Comparison of ENCODE assay signal across 16 mouse cellular contexts in the genomic region with DNA sequence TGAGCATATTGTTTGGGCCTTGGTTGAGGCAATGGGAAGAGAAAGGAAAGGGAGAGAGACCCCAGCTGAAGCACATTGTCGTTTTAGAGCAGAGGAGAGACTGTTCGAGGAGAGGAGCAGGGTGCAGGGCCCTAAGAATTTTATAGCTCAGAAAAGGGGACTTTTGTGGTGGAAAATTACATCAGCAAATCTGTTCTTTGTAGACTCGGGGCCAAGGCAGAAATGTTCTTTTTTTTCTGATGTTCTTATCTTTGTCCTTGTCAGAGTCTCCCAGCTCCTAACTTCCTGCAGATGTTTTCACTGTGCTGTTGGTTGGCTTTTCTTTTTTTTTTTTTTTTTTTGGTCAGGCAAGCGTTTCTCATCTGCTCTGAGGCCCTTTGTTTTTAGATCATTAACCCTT. TPM values are rescaled to one million over a fixed set of nuclear protein-coding genes. Genes with fewer than 3 reads are reported as not detected.
A peak's percentile ranks its signal among the peaks of the same experiment; 100 is the strongest.
DNase-seq lines count a peak whose midpoint lies in the region; ATAC-seq and TF ChIP-seq lines count a peak whose summit lies in the region.
"Had no signal": no experiment of that assay in that cellular context is flagged by ENCODE, and none has a peak within 500 bp of the region (broad histone marks: within the 10 kb centered on the region; RNA-seq: fewer than 3 reads in every experiment).

No protein-coding gene starts in this region.

- H3K27me3 ChIP-seq in kidney, embryonic 15.5 days = no peaks in the 10 kb centered on the region
- no peaks in the 10 kb centered on the region for H3K27me3 ChIP-seq in hindbrain, postnatal 0 days (ENCODE audit: insufficient read depth, low read length)
- no peaks in the 10 kb centered on the region for H3K27me3 ChIP-seq in hindbrain, embryonic 16.5 days (replicated peaks; ENCODE audit: control insufficient read depth, insufficient read depth, low read length)
- H3K27me3 ChIP-seq: hindbrain, embryonic 15.5 days; liver, embryonic 15.5 days; Patski had no signal

- no peak overlapping the region for H3K4me2 ChIP-seq in kidney, embryonic 15.5 days
- no peak overlapping the region for H3K4me2 ChIP-seq in hindbrain, postnatal 0 days (ENCODE audit: low read depth, low read length)
- no peak overlapping the region for H3K4me2 ChIP-seq in hindbrain, embryonic 16.5 days (ENCODE audit: low read length)
- H3K4me2 ChIP-seq: hindbrain, embryonic 15.5 days; liver, embryonic 15.5 days had no signal

- peak overlapping the region; percentile 48; the same call in 1 of the 2 replicates for H3K27ac ChIP-seq in kidney, embryonic 15.5 days
- no peak overlapping the region for H3K27ac ChIP-seq in hindbrain, postnatal 0 days
- no peak overlapping the region for H3K27ac ChIP-seq in hindbrain, embryonic 16.5 days (ENCODE audit: low read depth, low read length)
- H3K27ac ChIP-seq: gastrocnemius, adult 2 months; hindbrain, embryonic 15.5 days; liver, embryonic 15.5 days had no signal

- H3K4me1 ChIP-seq in kidney, embryonic 15.5 days = 0 out of 2 replicates have a peak, but pooled peaks cover 10% of the 10 kb centered on the region
- H3K4me1 ChIP-seq in hindbrain, postnatal 0 days (ENCODE audit: insufficient read depth, low read length) = no peaks in the 10 kb centered on the region
- H3K4me1 ChIP-seq in hindbrain, embryonic 16.5 days (ENCODE audit: control insufficient read depth, insufficient read depth, low read depth, low read length) = no peaks in the 10 kb centered on the region
- H3K4me1 ChIP-seq: hindbrain, embryonic 15.5 days; liver, embryonic 15.5 days had no signal

- ATAC-seq in kidney, embryonic 15.5 days (replicated peaks; ENCODE audit: low FRiP score) = no peak
- ATAC-seq in hindbrain, postnatal 0 days = no peak
- no peak for ATAC-seq in hindbrain, embryonic 16.5 days
- ATAC-seq: forebrain, embryonic 14.5 days; Patski had no signal

- no peak for TF ChIP-seq CTCF in hindbrain, postnatal 0 days (IDR thresholded peaks at IDR 0.05; ENCODE audit: low read depth)

- no peak overlapping the region for H3K9ac ChIP-seq in kidney, embryonic 15.5 days
- no peak overlapping the region for H3K9ac ChIP-seq in hindbrain, postnatal 0 days (replicated peaks; ENCODE audit: low read length)
- no peak overlapping the region for H3K9ac ChIP-seq in hindbrain, embryonic 16.5 days (ENCODE audit: low read depth, low read length)
- H3K9ac ChIP-seq: hindbrain, embryonic 15.5 days; liver, embryonic 15.5 days had no signal

- no peak for DNase-seq in kidney, adult 8-10 months
- DNase-seq in MEL-GATA-1-ER (ENCODE audit: extremely low read depth, low read depth) = peak; percentile 42
- peak; percentile 46 to 56 for DNase-seq in heart, adult 9 months (ENCODE audit: low spot score in 2 of 2)
- DNase-seq in kidney, postnatal 14 days = peak; percentile 27
- DNase-seq in hindbrain, postnatal 0 days (ENCODE audit: low spot score) = no peak
- no peak for DNase-seq in cerebellum, postnatal 36 days
- DNase-seq: cerebellum, adult 11-12 months; gastrocnemius, adult 2 months; left cerebral cortex, postnatal 4 days; spleen, adult 18-20 months had no signal

- no peaks in the 10 kb centered on the region for H3K9me3 ChIP-seq in kidney, embryonic 15.5 days (replicated peaks)
- no peaks in the 10 kb centered on the region for H3K9me3 ChIP-seq in hindbrain, postnatal 0 days (ENCODE audit: low read length)
- no peaks in the 10 kb centered on the region for H3K9me3 ChIP-seq in hindbrain, embryonic 16.5 days (ENCODE audit: control insufficient read depth, low read length)
- H3K9me3 ChIP-seq: hindbrain, embryonic 15.5 days; liver, embryonic 15.5 days had no signal

- WGBS in kidney, embryonic 15.5 days = 21% methylated on average over 4 of the region's 4 CpGs
- WGBS in hindbrain, postnatal 0 days = 54% methylated on average over 4 of the region's 4 CpGs
- 58% methylated on average over 4 of the region's 4 CpGs for WGBS in hindbrain, embryonic 16.5 days

- peaks cover 14% of the 10 kb centered on the region; the same call in 1 of the 2 replicates for H3K36me3 ChIP-seq in kidney, embryonic 15.5 days
- 0 out of 2 replicates have a peak, but pooled peaks cover 4% of the 10 kb centered on the region for H3K36me3 ChIP-seq in hindbrain, postnatal 0 days (ENCODE audit: insufficient read depth, low read length)
- peaks cover 4% of the 10 kb centered on the region; the same call in 1 of the 2 replicates for H3K36me3 ChIP-seq in hindbrain, embryonic 16.5 days (ENCODE audit: control insufficient read depth, insufficient read depth, low read length)
- H3K36me3 ChIP-seq: liver, embryonic 15.5 days had no signal

- H3K4me3 ChIP-seq in kidney, embryonic 15.5 days (replicated peaks) = no peak overlapping the region
- no peak overlapping the region for H3K4me3 ChIP-seq in hindbrain, postnatal 0 days (ENCODE audit: low read length)
- H3K4me3 ChIP-seq in hindbrain, embryonic 16.5 days (ENCODE audit: low read length) = no peak overlapping the region
- H3K4me3 ChIP-seq: gastrocnemius, adult 2 months; hindbrain, embryonic 15.5 days; liver, embryonic 15.5 days had no signal

RNA-seq across cellular contexts. Expression of gene Tfdp2, which starts 37.6 kb away (rescaled TPM):
- 45.4 and 48.9 TPM in 2 replicates for polyA plus RNA-seq in kidney, embryonic 15.5 days (2015; fragmentation: Nextera tagmentation; extraction: Ambion mirVana)
- total RNA-seq in hindbrain, postnatal 0 days (2014; rRNA removed) = 15.6 and 32.1 TPM in 2 replicates
- 19.6 and 21.1 TPM in 2 replicates for polyA plus RNA-seq in hindbrain, postnatal 0 days (2015; fragmentation: Nextera tagmentation; extraction: Ambion mirVana)
- 14.9 and 17.1 TPM in 2 replicates for polyA plus RNA-seq in hindbrain, embryonic 16.5 days (2015; fragmentation: Nextera tagmentation; extraction: Ambion mirVana)

RNA-seq across cellular contexts. Expression of gene Gk5, which starts 39.3 kb away (rescaled TPM):
- 5.5 and 5.7 TPM in 2 replicates for polyA plus RNA-seq in kidney, embryonic 15.5 days (2015; fragmentation: Nextera tagmentation; extraction: Ambion mirVana)
- total RNA-seq in hindbrain, postnatal 0 days (2014; rRNA removed) = 3.7 and 6.0 TPM in 2 replicates
- polyA plus RNA-seq in hindbrain, postnatal 0 days (2015; fragmentation: Nextera tagmentation; extraction: Ambion mirVana) = 2.1 and 2.7 TPM in 2 replicates
- 2.7 and 3.0 TPM in 2 replicates for polyA plus RNA-seq in hindbrain, embryonic 16.5 days (2015; fragmentation: Nextera tagmentation; extraction: Ambion mirVana)

Comparison
In these comparisons a context has a peak if more than half of its experiments do, and no peak if none do; other contexts are left out.
1. DNase-seq: peak in MEL-GATA-1-ER (single experiment), heart, adult 9 months (2 of 2) and kidney, postnatal 14 days (single experiment); none in kidney, adult 8-10 months (0 of 2), hindbrain, postnatal 0 days (single experiment) and cerebellum, postnatal 36 days (0 of 2).